Mouse (Mus musculus): ENCODE data around the gene Ppp1r12b. TPM values are rescaled to one million over a fixed set of nuclear protein-coding genes. Genes with fewer than 3 reads are reported as not detected.

The Ppp1r12b gene
- polyA plus RNA-seq, 1 experiment from 2014 or later: 12.5 TPM

DNA sequence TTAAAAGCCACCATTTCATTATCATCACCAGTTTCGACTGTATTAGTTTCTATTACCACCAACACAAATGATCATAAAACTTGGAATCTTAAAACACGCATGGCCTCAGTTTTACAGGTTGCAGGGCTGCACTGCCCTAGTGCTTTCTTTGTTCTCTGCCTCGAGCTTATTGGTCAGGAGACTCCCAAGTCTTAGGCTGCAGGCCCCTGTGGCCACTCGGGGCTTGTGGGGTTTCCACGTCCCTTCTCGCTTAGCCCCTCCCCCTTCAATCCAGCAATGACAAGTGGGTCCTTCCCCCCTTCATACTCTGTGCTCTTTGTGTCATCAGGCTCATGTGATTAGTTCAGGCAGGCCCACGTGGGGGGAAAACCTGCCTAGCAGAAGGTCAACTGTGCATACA is 167.6 kb downstream of the Ppp1r12b start:
- Histone ChIP-seq H3K9me3 (ENCODE audit: control insufficient read depth, low read length) (no peaks in the 10 kb centered on the region), H3K4me1 (replicated peaks; ENCODE audit: control insufficient read depth, insufficient read depth) (no peaks in the 10 kb centered on the region), H3K27me3 (ENCODE audit: control insufficient read depth, insufficient read depth, low read length) (no peaks in the 10 kb centered on the region), H3K27ac (replicated peaks) (0 out of 2 replicates have a peak overlapping the region, but pooled peaks have one; percentile 4), H3K4me3 (ENCODE audit: low read depth, low read length) (no peak overlapping the region), H3K36me3 (ENCODE audit: control insufficient read depth, insufficient read depth, low read length) (no peaks in the 10 kb centered on the region), H3K9ac (ENCODE audit: low read length) (no peak overlapping the region), H3K4me2 (replicated peaks; ENCODE audit: low read depth) (no peak overlapping the region)
- TF ChIP-seq CTCF (IDR thresholded peaks at IDR 0.05; ENCODE audit: low read depth): no peak
- no peak for TF ChIP-seq EP300 (optimal IDR thresholded peaks at IDR 0.05)
- 49% methylated on average over 7 of the region's 7 CpGs for WGBS
- DNase-seq (ENCODE audit: low spot score) (no peak), ATAC-seq (ENCODE audit: low FRiP score, low TSS enrichment) (no peak)

DNA sequence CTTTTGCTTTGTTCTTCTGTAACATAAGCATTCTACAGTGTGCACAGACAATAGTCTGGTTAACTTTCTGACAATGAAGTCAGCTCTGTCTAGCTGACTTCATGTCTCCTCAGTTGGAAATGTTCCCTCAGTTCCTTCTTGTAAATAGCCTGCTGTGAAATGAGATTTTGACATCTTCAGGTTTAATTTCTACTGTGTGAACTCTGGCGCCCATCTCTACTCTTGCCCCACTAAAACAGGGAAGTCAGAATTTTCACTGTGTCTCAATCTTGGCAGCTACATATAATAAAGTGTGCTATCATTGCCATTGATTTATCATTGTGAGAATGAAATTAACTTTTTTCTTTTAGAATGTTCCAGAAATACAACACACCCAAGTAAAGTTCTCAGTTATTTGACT is 170.8 kb downstream of the Ppp1r12b start:
- Histone ChIP-seq H3K4me1 (replicated peaks; ENCODE audit: control insufficient read depth, insufficient read depth) (no peaks in the 10 kb centered on the region), H3K27ac (replicated peaks) (peak overlapping the region; percentile 56; the same call in 1 of the 2 replicates)

DNA sequence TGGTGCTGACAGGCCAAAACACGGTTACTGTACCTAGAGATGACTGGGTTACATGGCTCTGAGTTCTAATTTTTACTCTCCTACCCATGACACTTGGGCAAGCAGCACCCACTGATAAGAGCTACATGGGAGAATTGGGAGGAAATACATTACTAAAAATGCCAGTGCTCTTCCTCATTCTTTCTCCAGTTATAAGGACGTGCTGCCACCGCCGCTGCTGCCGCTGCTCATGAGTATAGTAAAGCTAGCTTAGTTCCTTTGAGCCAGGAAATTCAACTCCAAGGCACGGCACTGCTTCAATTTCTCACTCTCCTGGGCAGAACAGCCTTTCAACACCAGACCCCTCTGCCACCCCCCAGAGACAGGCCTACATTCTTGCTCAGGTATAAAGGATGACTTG is 171.3 kb downstream of the Ppp1r12b start:
- H3K36me3 ChIP-seq (ENCODE audit: control insufficient read depth, insufficient read depth, low read length): peaks cover 3% of the 10 kb centered on the region; the same call in 1 of the 2 replicates
- TF ChIP-seq EP300 (optimal IDR thresholded peaks at IDR 0.05): no peak
- TF ChIP-seq CTCF (IDR thresholded peaks at IDR 0.05; ENCODE audit: low read depth): no peak
- no peak overlapping the region for H3K9ac ChIP-seq (ENCODE audit: low read length)
- no peak overlapping the region for H3K4me2 ChIP-seq (replicated peaks; ENCODE audit: low read depth)
- peak overlapping the region; percentile 56 for H3K27ac ChIP-seq (replicated peaks)
- ATAC-seq (ENCODE audit: low FRiP score, low TSS enrichment) (no peak), DNase-seq (ENCODE audit: low spot score) (no peak)
- H3K9me3 ChIP-seq (ENCODE audit: control insufficient read depth, low read length): no peaks in the 10 kb centered on the region
- H3K4me1 ChIP-seq (replicated peaks; ENCODE audit: control insufficient read depth, insufficient read depth): no peaks in the 10 kb centered on the region
- no peaks in the 10 kb centered on the region for H3K27me3 ChIP-seq (ENCODE audit: control insufficient read depth, insufficient read depth, low read length)
- H3K4me3 ChIP-seq (ENCODE audit: low read depth, low read length): no peak overlapping the region
- WGBS: 45% methylated on average over 6 of the region's 6 CpGs

More for the DNA sequence above, 170.8 kb downstream of the Ppp1r12b start:
- no peak for ATAC-seq (ENCODE audit: low FRiP score, low TSS enrichment)
- no peak for DNase-seq (ENCODE audit: low spot score)
- Histone ChIP-seq H3K4me2 (replicated peaks; ENCODE audit: low read depth) (no peak overlapping the region), H3K4me3 (ENCODE audit: low read depth, low read length) (no peak overlapping the region), H3K9ac (ENCODE audit: low read length) (no peak overlapping the region), H3K27me3 (ENCODE audit: control insufficient read depth, insufficient read depth, low read length) (no peaks in the 10 kb centered on the region), H3K9me3 (ENCODE audit: control insufficient read depth, low read length) (no peaks in the 10 kb centered on the region), H3K36me3 (ENCODE audit: control insufficient read depth, insufficient read depth, low read length) (peaks cover 3% of the 10 kb centered on the region; the same call in 1 of the 2 replicates)
- WGBS: 67% methylated on average over 1 of the region's 1 CpGs
- no peak for TF ChIP-seq CTCF (IDR thresholded peaks at IDR 0.05; ENCODE audit: low read depth)
- TF ChIP-seq EP300 (optimal IDR thresholded peaks at IDR 0.05): no peak

GRCm38 (mm10) chr1:134783958-134784357 is 171.8 kb downstream of the Ppp1r12b start:
- DNase-seq (ENCODE audit: low spot score): no peak
- TF ChIP-seq EP300 (optimal IDR thresholded peaks at IDR 0.05) (no peak), CTCF (IDR thresholded peaks at IDR 0.05; ENCODE audit: low read depth) (no peak)

DNA sequence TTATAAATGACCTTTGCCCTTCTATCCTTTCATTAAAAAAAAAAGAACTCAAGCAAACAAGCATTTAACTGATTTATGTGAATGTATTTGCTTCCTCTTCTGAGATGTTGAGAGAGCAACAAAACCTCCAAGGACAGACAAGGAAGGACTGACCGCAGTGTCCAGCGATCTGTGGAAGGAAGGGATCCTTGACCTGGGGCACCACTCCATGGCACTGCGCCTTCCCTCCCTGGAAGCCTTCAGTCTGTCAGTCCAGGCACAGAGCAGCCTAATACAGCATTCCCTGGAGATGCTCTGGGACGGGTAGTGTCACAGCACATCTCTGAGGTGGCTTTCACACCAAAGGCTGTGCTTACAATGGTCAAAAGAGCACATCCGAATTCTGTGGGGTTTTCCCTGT is 172.9 kb downstream of the Ppp1r12b start:
- 83% methylated on average over 5 of the region's 5 CpGs for WGBS
- TF ChIP-seq EP300 (optimal IDR thresholded peaks at IDR 0.05): no peak
- TF ChIP-seq CTCF (IDR thresholded peaks at IDR 0.05; ENCODE audit: low read depth): no peak
- no peaks in the 10 kb centered on the region for H3K4me1 ChIP-seq (replicated peaks; ENCODE audit: control insufficient read depth, insufficient read depth)

More at GRCm38 (mm10) chr1:134783958-134784357, 171.8 kb downstream of the Ppp1r12b start:
- H3K4me2 ChIP-seq (replicated peaks; ENCODE audit: low read depth): no peak overlapping the region
- WGBS: 44% methylated on average over 4 of the region's 4 CpGs
- peaks cover 3% of the 10 kb centered on the region; the same call in 1 of the 2 replicates for H3K36me3 ChIP-seq (ENCODE audit: control insufficient read depth, insufficient read depth, low read length)
- no peak overlapping the region for H3K9ac ChIP-seq (ENCODE audit: low read length)
- H3K9me3 ChIP-seq (ENCODE audit: control insufficient read depth, low read length): no peaks in the 10 kb centered on the region
- H3K4me1 ChIP-seq (replicated peaks; ENCODE audit: control insufficient read depth, insufficient read depth): no peaks in the 10 kb centered on the region
- peak; percentile 85 for ATAC-seq (ENCODE audit: low FRiP score, low TSS enrichment)
- H3K4me3 ChIP-seq (ENCODE audit: low read depth, low read length): no peak overlapping the region
- H3K27me3 ChIP-seq (ENCODE audit: control insufficient read depth, insufficient read depth, low read length): no peaks in the 10 kb centered on the region
- H3K27ac ChIP-seq (replicated peaks): peak overlapping the region; percentile 56

DNA sequence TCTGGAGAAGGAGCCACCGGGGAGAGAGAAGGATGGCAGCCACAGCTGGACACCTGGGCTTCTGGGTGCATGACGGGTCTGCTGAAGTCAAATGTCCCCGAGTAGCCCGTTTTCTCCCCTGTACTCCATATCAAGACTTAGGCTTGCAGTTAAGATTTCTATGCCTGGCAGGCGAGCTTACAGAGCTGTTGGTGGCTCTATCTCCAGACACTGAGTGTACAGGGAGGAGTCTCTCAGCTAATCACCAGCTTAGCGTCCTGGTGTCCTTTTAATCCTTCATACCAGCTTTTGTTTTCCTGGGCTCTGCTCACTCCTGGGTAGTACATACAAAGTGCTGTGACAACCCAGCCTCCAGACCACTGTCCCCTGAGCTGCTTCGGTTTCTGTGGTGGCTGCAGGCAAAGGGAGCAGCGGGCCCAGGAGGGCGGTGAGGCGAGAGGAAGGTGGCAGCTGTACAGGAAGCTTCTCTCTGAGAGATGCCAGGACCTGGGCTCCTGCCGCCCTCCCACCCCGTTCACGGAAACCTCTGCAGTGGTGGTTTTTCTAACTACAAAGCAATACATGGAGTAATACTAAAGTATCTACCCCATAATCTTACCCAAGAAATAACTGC is 177.7 kb downstream of the Ppp1r12b start:
- DNase-seq (ENCODE audit: low spot score) (no peak), ATAC-seq (ENCODE audit: low FRiP score, low TSS enrichment) (no peak)
- TF ChIP-seq CTCF (IDR thresholded peaks at IDR 0.05; ENCODE audit: low read depth) (no peak), EP300 (optimal IDR thresholded peaks at IDR 0.05) (no peak)
- Histone ChIP-seq H3K4me3 (ENCODE audit: low read depth, low read length) (no peak overlapping the region), H3K27me3 (ENCODE audit: control insufficient read depth, insufficient read depth, low read length) (no peaks in the 10 kb centered on the region), H3K4me2 (replicated peaks; ENCODE audit: low read depth) (no peak overlapping the region), H3K9ac (ENCODE audit: low read length) (no peak overlapping the region; the same call in 1 of the 2 replicates), H3K27ac (replicated peaks) (peak overlapping the region; percentile 37), H3K36me3 (ENCODE audit: control insufficient read depth, insufficient read depth, low read length) (peaks cover 9% of the 10 kb centered on the region; the same call in 1 of the 2 replicates), H3K4me1 (replicated peaks; ENCODE audit: control insufficient read depth, insufficient read depth) (peaks cover 6% of the 10 kb centered on the region; the same call in 1 of the 2 replicates), H3K9me3 (ENCODE audit: control insufficient read depth, low read length) (no peaks in the 10 kb centered on the region)
- WGBS: 70% methylated on average over 13 of the region's 13 CpGs

More for the DNA sequence above, 172.9 kb downstream of the Ppp1r12b start:
- Histone ChIP-seq H3K4me2 (replicated peaks; ENCODE audit: low read depth) (no peak overlapping the region), H3K4me3 (ENCODE audit: low read depth, low read length) (no peak overlapping the region), H3K9me3 (ENCODE audit: control insufficient read depth, low read length) (no peaks in the 10 kb centered on the region), H3K36me3 (ENCODE audit: control insufficient read depth, insufficient read depth, low read length) (peaks cover 3% of the 10 kb centered on the region; the same call in 1 of the 2 replicates), H3K27me3 (ENCODE audit: control insufficient read depth, insufficient read depth, low read length) (no peaks in the 10 kb centered on the region), H3K27ac (replicated peaks) (no peak overlapping the region), H3K9ac (ENCODE audit: low read length) (no peak overlapping the region)
- DNase-seq (ENCODE audit: low spot score): no peak
- ATAC-seq (ENCODE audit: low FRiP score, low TSS enrichment): no peak
